Mouse (Mus musculus) heart, embryonic 11.5 days (tissue): ENCODE data around the gene B4galt5. TPM values are rescaled to one million over a fixed set of nuclear protein-coding genes. Genes with fewer than 3 reads are reported as not detected.

Experiments
- ATAC-seq: fragments of 200-750 bp; cut with Nextera tagmentation; replicated peaks from 2 replicates; pipeline ENCODE4 v1.8.0; 2017; ENCODE audit warnings: moderate library complexity; ENCODE audit not compliant: insufficient number of reproducible peaks, low FRiP score, low TSS enrichment
- H3K27ac ChIP-seq: fragments of 300-500 bp; sonication (generic); 2 replicates; pipeline ENCODE4 v1.5.1; 2014; ENCODE audit warnings: mild to moderate bottlenecking, low read depth, low read length
- H3K27me3 ChIP-seq: fragments of 300-500 bp; sonication (generic); 2 replicates; pipeline ENCODE4 v1.6.1; 2014; ENCODE audit warnings: mild to moderate bottlenecking, low read length, mixed read lengths; ENCODE audit not compliant: control insufficient read depth, insufficient read depth
- H3K36me3 ChIP-seq: fragments of 300-500 bp; sonication (generic); 2 replicates; pipeline ENCODE4 v1.6.1; 2014; ENCODE audit warnings: mild to moderate bottlenecking, low read length, moderate library complexity, mixed read lengths; ENCODE audit not compliant: control insufficient read depth, insufficient read depth
- H3K4me1 ChIP-seq: fragments of 300-500 bp; sonication (generic); 2 replicates; pipeline ENCODE4 v1.6.1; 2014; ENCODE audit warnings: low read length; ENCODE audit not compliant: control insufficient read depth, insufficient read depth
- H3K4me2 ChIP-seq: fragments of 300-500 bp; sonication (generic); 2 replicates; pipeline ENCODE4 v1.6.1; 2014; ENCODE audit warnings: mild to moderate bottlenecking, moderate library complexity
- H3K4me3 ChIP-seq: fragments of 300-500 bp; sonication (generic); 2 replicates; pipeline ENCODE4 v1.5.1; 2014; ENCODE audit warnings: low read depth, low read length
- H3K9ac ChIP-seq: fragments of 300-500 bp; sonication (generic); 2 replicates; pipeline ENCODE4 v1.6.1; 2014; ENCODE audit warnings: mild to moderate bottlenecking, low read depth, low read length, moderate library complexity
- H3K9me3 ChIP-seq: fragments of 300-500 bp; sonication (generic); replicated peaks from 2 replicates; pipeline ENCODE4 v1.6.1; 2016; ENCODE audit warnings: low read length; ENCODE audit not compliant: control insufficient read depth
- WGBS: fragments of 180-500 bp; shearing (Covaris S2); extraction: QIAGEN DNeasy Blood & Tissue Kit; methylation state at CpG from one replicate; pipeline ENCODE4 v1.1.7; 2014; ENCODE audit not compliant: insufficient replicate concordance; 5-methylcytosine and 5-hydroxymethylcytosine counted together
- polyA plus RNA-seq: library from polyadenylated mRNA; unstranded; fragments of >200 nt; fragmentation: Nextera tagmentation; extraction: Ambion mirVana; gene quantifications from 2 replicates; pipeline ENCODE4 v1.2.1, GENCODE M21; 2014

Gene B4galt5
- polyA plus RNA-seq, 1 experiment from 2014 or later = 24.5 TPM

- 63% methylated on average over 3 of the region's 3 CpGs for WGBS
- Histone ChIP-seq H3K36me3 (no peaks in the 10 kb centered on the region), H3K9ac (no peak overlapping the region), H3K4me1 (peaks cover 10% of the 10 kb centered on the region), H3K27ac (no peak overlapping the region), H3K4me3 (no peak overlapping the region), H3K9me3 (no peaks in the 10 kb centered on the region), H3K4me2 (no peak overlapping the region), H3K27me3 (no peaks in the 10 kb centered on the region)
- no peak for ATAC-seq
These were observed 99.4 kb downstream of the B4galt5 start for GRCm38 (mm10) chr2:167249591-167249990.

Other genes with a start within 250 kb of the B4galt5 start
- gene Kcnb1, start 159.0 kb downstream of the B4galt5 start, polyA plus RNA-seq = 0.10 and 0.16 TPM in 2 replicates
- 19.6 and 21.6 TPM in 2 replicates for gene Ptgis, start 108.6 kb downstream of the B4galt5 start, polyA plus RNA-seq
- 19.9 and 21.6 TPM in 2 replicates for gene Slc9a8, start 72.5 kb upstream of the B4galt5 start, polyA plus RNA-seq
- gene Rnf114, start 143.5 kb upstream of the B4galt5 start, polyA plus RNA-seq = 58.9 and 68.6 TPM in 2 replicates
- gene Spata2, start 143.7 kb upstream of the B4galt5 start, polyA plus RNA-seq = 12.3 and 13.8 TPM in 2 replicates
- gene Snai1, start 189.0 kb upstream of the B4galt5 start, polyA plus RNA-seq = 21.1 and 23.1 TPM in 2 replicates